Mouse (Mus musculus): ENCODE measurements at regions not wholly inside any gene's neighbourhood (a gene's known extent, or its start where the extent isn't known, plus 50 kb on each side); places are given as distances from the start of the nearest gene placed in this dataset.

DNA sequence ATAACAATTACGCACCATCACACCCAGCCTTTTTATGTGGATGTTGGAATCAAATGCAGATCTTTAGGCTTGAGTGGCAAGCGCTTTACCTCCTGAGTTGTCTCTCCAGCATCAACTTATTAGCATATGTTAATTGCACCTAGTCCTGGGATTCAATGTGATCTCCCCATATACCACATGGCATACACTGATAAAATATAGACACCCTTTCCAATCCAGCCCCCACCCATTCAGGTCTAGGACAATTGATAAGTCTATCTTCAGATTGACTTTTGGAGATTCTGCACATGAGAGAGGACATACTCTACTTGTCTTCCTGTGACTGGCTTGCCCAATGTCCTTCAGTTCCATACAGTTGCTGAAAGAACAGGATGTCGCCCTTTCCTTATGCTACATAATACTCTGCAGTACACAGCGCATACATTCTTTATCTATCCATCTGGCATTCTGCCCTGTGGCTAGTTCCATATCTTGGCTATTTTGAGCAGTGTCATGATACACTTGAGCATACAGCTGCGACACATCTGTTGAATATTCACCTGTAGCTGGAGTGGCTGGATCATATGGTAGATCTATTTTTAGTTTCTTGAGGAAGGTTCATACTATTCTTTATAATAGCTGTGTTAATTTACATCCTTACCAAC is 120.3 kb downstream of the Gsdmc2 start:
- ATAC-seq, result no peak

DNA sequence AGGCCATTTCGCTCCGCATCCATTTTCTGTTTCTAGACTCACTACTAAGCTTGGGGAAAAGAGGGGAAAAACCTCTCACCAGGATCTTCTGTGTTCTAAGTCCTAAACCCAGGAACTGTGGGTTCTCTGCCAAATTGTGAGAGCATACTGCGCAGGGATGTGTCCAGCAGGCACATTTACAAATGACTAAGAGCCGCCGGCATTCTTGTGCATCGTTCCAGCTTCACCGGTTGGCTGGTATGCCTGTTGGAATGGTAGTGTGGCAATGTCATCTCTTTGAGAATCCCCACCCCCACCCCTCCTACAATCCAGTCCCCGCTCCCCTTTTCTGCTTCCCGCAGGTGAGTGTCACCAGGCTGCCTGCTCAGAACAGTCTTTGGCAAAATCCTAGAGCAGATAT is 122.0 kb downstream of the Gsdmc2 start:
- no peak for ATAC-seq

DNA sequence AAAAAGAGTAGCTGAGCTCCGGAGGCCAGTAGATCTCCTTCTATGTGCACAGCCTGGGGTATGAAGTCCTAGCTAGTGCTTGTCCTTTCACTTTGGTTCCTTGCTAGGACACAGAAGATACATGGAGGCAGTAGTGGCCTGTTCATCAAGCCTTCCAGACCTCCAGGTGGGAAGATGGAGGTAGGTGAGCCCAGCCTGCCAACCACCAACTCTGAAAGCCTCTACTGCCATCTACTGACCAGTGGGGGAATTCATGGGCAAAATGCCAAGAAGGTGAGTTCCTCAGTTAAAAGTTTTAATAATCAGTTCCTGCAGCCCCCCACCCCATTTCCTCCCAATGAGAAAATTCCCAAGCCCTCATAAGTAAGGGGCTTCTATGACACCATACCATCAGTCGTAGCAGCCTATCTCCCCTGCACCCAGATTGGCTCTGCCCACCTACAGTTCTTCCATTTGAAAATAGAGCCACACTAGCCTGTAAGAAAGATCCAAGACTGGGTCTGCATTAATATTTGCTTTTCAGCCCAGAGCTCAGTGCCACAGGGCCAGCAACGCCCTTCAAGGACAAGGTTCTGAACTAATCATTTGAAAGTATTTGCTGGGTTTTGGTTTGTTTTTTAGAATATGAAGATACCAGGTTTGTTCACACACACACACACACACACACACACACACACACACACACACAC is 123.2 kb downstream of the Gsdmc2 start:
- ATAC-seq, result no peak

DNA sequence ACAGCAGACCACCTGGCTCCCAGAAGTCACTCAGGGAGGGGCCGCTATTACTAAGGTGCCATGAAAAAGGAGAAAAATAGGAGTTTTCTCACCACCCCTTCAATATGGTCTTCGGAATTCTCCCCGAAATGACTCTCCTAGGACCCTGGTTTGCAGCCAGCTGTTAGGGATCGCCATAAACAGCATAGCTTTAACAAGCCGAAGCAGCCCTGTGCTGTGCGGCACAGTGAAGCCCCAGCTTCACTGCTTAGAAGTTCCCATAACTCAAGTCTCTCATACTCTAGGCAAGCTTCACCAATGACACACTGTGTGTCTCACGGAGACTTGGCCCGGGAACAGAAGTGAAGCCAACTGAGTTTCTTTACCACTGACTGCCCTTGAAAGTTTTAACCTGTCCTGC is 127.2 kb downstream of the Gsdmc2 start:
- no peak for ATAC-seq

- ATAC-seq, result no peak
These were observed 131.3 kb downstream of the Gsdmc2 start for GRCm38 (mm10) chr15:63713697-63714096.

DNA sequence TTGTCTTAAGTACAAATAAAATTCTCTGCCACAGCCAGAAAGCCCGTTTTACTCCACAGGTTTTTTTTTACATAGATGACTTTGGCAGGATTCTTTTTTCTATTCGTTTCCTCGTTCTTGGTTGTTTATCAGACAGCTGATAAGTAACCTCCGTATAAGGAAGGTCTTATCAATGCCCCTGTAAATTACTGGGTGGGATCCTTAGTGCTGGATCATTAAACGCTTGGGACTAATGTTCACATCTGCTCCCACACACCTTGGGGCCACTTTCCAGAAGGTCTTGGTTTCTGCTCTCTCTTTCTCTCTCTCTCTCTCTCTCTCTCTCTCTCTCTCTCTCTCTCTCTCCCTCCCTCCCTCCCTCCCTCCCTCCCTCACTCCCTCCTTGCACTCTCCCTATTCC is 134.6 kb downstream of the Gsdmc2 start:
- no peak for ATAC-seq

DNA sequence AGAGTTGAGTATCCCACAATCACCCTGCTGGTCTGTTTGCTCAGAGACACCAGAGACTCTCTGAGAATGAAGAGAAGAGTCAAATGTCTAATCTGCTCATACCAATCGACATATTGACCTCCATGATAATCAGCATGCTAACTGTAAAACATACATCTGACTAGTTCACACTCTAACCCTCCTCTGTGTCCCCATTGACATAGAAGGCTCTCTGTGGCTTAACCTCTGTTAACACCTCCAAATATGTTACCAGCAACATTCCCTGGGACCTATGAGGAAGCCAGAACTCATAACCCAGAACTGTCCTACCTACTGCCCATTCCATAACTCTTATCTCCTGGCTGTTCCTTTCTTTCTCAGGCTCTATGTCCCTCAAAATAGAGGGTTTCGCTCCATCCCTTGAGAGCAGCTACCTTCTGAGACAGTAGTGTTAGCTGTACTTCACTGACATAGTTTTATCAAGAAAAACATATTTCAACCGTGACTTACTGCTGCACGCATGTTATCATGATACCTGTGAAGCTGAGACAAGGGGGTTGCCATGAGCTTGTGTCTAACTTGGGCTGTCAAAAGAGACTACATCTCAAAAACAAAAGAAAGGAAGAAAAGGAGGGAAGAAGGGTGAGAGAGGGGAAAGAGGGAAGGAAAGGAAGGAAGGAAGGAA is 135.6 kb downstream of the Gsdmc2 start:
- no peak for ATAC-seq

- ATAC-seq, result no peak
These were observed 140.3 kb downstream of the Gsdmc2 start for GRCm38 (mm10) chr15:63704636-63705035.

DNA sequence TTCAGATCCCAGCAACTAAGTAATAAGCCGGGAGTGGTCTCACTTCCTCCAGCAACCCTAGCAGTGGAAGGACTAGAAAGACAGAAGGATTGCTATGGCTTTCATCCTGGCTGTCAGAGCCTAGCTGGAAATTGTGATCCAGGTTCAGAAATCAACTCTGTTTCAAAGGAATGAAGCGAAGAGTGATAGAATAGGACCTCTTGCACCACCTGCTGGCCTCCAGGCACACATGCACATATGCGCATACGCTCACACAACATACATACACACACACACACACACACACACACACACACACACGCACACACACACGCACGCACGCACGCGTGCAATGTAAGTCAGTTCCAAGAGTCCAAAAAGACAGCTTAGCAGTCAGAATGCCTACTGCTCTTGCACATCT is 147.1 kb downstream of the Gsdmc2 start:
- ATAC-seq, result no peak

GRCm38 (mm10) chr15:63694150-63694549 is 150.8 kb downstream of the Gsdmc2 start:
- no peak for ATAC-seq

DNA sequence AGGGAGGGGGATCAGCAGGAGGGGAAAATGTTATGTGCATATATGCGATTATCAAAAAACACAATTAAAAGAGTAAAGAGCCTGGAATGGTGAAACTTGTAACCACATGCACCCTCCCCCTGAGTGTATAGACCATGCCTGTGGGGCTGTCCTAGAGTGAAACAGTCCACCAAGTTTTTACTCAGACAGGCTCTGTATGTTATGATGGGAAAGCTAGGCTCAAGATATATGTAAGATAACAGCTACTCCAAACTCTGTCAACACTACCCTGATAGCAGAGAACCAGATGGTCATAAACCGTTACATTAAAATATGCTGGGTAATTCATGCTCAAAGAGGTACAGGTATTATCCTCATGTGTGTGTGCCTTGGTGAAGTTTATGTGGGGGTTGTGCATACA is 151.4 kb downstream of the Gsdmc2 start:
- ATAC-seq, result no peak

DNA sequence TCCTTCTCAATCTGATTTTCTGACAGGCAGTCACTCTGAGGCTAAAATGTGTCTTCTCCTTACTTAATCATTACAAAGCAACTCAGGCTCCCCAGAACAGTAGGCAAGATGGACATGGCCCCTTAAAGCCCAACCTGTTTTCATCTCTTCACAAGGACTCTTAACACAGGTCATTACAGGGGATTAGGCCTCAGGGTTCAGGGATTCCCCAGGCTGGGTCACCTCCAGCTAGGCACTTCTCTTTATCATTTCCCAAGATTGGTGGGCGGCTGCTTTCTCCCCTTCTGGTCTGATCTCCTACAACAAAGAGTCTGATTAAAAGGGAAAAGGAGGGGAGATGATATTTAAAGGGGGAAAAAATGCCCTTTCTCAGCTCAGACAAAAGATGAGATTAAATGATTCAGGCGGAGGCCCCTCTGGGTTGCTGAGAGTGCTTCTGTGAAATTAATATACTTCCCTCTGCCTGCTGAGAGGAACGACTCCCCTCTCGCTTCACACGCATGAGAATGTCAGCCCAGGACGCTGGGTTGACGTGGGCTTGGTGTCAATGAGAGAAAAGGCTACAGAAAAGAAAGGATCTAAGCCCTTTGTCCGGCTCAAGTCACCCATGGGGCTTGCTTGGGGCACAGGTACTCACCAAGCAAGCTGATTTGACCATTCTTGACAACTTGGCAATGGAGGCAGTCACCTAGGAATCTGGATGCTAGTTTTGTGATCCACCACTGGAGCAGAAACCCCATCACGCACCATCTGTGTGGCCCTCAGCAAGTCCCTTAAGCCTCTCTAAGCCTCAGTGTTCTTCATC is 152.3 kb downstream of the Gsdmc2 start:
- no peak for ATAC-seq

DNA sequence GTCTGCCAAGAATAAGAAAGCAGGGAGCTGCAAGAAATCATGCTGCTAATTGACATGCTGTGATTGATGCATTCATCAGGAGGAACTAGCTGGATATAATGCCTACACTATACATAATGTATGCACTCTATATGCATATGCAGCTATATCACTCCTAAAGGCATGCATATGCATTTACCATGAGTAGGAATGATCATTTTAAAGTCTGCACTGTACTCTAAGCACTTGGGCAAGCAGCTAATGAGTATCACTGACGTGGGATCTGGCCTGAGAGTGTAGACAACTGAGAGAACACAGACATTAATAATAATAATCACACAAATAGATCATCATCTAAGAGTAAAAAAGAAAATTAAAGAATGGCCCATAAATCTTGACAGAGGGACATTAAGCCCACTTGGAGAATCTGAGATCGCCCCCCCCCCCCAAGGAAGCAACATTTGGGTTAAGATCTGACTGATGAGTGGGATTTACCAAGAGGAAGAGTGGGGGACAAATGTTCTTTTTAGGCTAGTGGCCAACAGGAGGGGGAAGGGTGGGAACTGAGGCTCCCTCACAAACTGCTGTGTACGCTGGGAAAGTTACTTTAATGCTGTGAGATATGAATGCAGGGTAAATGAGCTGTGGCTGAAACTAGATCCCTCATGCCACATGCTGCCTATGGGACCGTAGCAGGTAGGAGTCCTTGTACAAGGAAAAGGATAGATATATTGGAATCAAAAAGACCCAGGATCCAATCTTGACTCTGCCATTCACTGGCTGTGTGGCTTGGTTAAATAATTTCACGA is 155.0 kb downstream of the Gsdmc2 start:
- ATAC-seq, result no peak

DNA sequence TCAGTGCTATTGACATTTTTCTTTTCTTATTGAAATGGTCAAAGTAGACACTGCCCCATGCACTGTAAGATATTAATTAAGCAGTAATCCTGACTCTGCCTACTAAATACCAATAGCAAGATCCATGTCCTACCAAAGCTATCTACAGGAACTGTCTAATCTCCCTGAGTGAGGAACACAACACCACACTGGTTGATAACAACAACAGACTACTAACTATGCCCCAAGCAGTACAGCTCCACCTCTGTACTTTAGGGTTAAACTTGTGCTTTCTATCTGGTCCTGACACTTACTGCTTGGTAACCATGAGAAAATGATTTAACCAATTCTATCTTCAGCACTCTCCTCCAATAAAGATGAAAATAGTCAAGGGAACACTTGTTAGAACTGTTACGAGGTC is 157.1 kb downstream of the Gsdmc2 start:
- no peak for ATAC-seq

- no peak for ATAC-seq
These were observed 157.9 kb downstream of the Gsdmc2 start for GRCm38 (mm10) chr15:63686954-63687562.

DNA sequence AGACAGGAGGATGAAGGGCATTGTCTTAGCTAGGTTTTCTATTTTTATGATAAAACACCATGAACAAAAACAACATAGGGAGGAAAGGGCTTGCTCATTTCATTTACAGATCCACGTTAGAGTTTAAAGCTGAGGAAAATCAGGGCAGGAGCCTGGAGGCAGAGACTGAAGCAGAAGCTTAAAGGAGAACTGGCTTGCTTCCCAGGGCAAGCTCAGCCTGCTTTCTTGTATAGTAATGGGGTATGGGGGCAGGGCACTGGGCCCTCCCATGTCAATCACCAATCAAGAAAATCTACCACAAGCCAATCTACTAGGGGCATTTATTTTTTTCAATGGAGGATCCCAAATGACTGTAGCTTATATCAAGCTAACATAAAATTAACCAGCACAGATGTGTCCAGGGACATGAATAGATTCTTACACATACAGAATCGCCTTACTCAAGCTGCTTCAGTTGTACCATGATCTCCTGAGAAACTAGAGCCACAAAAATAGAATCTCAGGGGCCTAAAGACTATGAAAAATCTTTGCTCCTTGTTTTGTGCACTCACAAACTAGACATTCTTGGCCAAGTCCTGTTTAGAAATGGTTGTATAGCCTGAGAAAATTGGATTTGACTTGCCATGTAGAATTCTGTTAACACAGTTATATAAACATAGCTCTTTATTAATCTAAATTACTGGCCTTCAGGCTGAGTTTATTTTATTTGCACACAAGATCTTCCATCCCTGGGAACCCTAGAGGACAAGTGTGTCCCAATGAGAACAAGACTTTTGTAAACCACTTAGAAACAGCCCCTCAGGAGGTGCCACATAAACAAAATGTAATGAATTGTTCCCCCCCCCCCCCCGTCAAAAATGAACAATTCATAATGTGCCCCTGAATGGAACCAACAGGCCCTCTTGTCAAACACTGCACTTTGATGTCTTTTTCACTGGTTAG is 164.7 kb downstream of the Gsdmc2 start:
- ATAC-seq, result no peak

- ATAC-seq, result no peak
These were observed 166.1 kb downstream of the Gsdmc2 start for GRCm38 (mm10) chr15:63678921-63679320.

GRCm38 (mm10) chr15:63675491-63676036 is 169.4 kb downstream of the Gsdmc2 start:
- no peak for ATAC-seq

- ATAC-seq, result no peak
These were observed 170.6 kb downstream of the Gsdmc2 start for GRCm38 (mm10) chr15:63674404-63674803.

DNA sequence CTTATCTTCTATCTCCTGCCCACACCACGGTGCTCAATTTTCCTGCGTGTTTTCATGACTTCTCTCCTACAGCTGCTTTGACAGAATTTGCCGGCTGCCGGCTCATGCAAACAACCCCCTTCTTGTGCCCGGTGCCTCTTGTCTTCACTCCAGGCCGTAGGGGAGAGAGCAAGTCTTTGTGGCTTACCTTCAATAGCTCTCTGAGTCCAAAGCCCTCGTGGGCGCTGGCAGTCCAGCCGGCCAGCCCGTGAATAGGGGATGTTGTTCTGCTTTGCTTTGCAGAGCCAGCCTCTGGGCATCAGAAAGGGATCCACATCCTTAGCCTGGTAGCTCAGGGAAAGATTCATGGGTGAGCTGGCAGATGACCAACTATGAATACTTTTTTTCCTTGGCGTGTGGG is 173.9 kb downstream of the Gsdmc2 start:
- no peak for ATAC-seq

GRCm38 (mm10) chr15:63670561-63670960 is 174.4 kb downstream of the Gsdmc2 start:
- ATAC-seq, result no peak

All from activated CD4-positive, CD25-positive, alpha-beta regulatory T cell, adult 4 months (primary cell).